Mouse (Mus musculus): Measurements from ENCODE around the gene Hivep3. TPM values are rescaled to one million over a fixed set of nuclear protein-coding genes. Genes with fewer than 3 reads are reported as not detected.

Gene Hivep3
- polyA plus RNA-seq, 1 experiment from 2014 or later: 16.0 TPM

- H3K4me3 ChIP-seq (ENCODE audit: low read length): no peak overlapping the region
- ATAC-seq: no peak
- WGBS: 88% methylated on average over 3 of the region's 4 CpGs
Measured at GRCm38 (mm10) chr4:119934901-119935300, 201.3 kb downstream of the Hivep3 start.

DNA sequence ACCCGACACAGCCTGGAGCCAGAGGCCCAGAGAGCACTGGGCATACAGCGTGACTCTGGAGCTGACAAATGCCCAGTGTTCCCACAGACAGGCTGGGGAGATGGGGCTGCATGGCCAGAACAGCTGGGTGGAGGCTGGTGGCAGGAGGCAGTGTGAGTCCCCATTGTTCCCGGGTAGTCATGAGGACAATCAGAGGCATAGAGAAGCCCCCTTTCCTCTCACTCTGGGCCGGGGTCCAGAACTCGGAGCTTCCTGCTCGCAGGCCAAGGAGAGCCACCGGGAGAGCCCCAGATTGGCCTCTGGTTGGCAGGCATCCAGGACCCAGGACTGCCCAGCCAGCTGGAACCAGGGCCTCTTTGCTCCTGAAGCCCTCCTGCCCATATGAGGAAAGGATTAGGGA, 204.3 kb downstream of the Hivep3 start:
- peak; percentile 94 for ATAC-seq
- peak overlapping the region; percentile 52 for H3K27ac ChIP-seq (ENCODE audit: low read depth, low read length)

More at GRCm38 (mm10) chr4:119934901-119935300, 201.3 kb downstream of the Hivep3 start:
- H3K4me1 ChIP-seq (ENCODE audit: control insufficient read depth, insufficient read depth, low read depth, low read length): peaks cover 32% of the 10 kb centered on the region
- H3K36me3 ChIP-seq (ENCODE audit: control insufficient read depth, insufficient read depth, low read length): no peaks in the 10 kb centered on the region
- no peak overlapping the region for H3K9ac ChIP-seq (ENCODE audit: low read depth, low read length)
- H3K27ac ChIP-seq (ENCODE audit: low read depth, low read length): no peak overlapping the region
- H3K27me3 ChIP-seq (replicated peaks; ENCODE audit: control insufficient read depth, insufficient read depth, low read length): no peaks in the 10 kb centered on the region
- H3K9me3 ChIP-seq (ENCODE audit: control insufficient read depth, low read length): no peaks in the 10 kb centered on the region
- no peak overlapping the region for H3K4me2 ChIP-seq (ENCODE audit: low read length)

DNA sequence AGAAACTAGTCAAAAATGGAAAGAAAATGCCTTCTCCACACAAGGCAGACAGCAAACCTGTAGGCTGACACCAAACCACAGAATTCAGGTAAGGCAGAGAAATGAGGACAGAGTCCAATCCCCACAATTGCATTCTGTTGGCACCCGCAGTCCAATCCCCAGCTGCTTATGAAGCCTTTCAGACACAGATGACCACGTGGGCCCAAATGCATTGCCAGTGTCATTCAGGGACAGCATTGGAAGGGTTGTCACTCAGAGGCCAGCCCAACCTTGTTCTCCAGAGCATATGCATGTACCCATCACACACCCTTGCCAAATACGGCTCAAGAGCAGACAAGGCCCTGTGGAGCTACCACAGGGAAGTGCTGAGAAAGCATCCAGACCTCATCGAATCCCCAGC, 204.9 kb downstream of the Hivep3 start:
- ATAC-seq: no peak
- no peak overlapping the region for H3K4me2 ChIP-seq (ENCODE audit: low read length)
- H3K9me3 ChIP-seq (ENCODE audit: control insufficient read depth, low read length): no peaks in the 10 kb centered on the region
- no peaks in the 10 kb centered on the region for H3K36me3 ChIP-seq (ENCODE audit: control insufficient read depth, insufficient read depth, low read length)
- H3K4me3 ChIP-seq (ENCODE audit: low read length): no peak overlapping the region
- H3K9ac ChIP-seq (ENCODE audit: low read depth, low read length): no peak overlapping the region
- 54% methylated on average over 4 of the region's 4 CpGs for WGBS
- H3K27me3 ChIP-seq (replicated peaks; ENCODE audit: control insufficient read depth, insufficient read depth, low read length): no peaks in the 10 kb centered on the region
- peak overlapping the region; percentile 52 for H3K27ac ChIP-seq (ENCODE audit: low read depth, low read length)
- peaks cover 13% of the 10 kb centered on the region for H3K4me1 ChIP-seq (ENCODE audit: control insufficient read depth, insufficient read depth, low read depth, low read length)

More for the DNA sequence above, 204.3 kb downstream of the Hivep3 start:
- Histone ChIP-seq H3K4me1 (ENCODE audit: control insufficient read depth, insufficient read depth, low read depth, low read length) (peaks cover 17% of the 10 kb centered on the region), H3K9me3 (ENCODE audit: control insufficient read depth, low read length) (no peaks in the 10 kb centered on the region), H3K4me2 (ENCODE audit: low read length) (no peak overlapping the region), H3K36me3 (ENCODE audit: control insufficient read depth, insufficient read depth, low read length) (no peaks in the 10 kb centered on the region), H3K9ac (ENCODE audit: low read depth, low read length) (no peak overlapping the region), H3K27me3 (replicated peaks; ENCODE audit: control insufficient read depth, insufficient read depth, low read length) (no peaks in the 10 kb centered on the region), H3K4me3 (ENCODE audit: low read length) (no peak overlapping the region)
- WGBS: 25% methylated on average over 5 of the region's 7 CpGs

DNA sequence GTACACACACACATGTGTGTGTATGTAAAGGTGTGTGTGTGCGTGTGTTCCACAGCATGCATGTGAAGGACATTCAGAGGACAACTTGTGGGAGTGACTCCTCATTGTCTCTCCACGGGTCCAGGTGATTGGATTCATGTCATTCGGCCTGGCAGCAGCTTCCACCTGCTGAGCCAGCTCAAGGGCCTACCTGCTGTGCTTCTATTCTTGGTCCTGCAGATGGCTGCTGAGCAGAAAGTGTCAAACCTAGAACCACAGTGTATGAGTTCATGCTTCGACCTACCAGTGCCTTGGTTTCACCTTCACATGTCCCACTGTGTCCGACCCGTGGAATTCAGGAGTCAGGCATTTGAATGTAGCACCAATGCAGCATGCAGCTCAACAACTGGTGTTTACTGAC, 206.2 kb downstream of the Hivep3 start:
- no peaks in the 10 kb centered on the region for H3K27me3 ChIP-seq (replicated peaks; ENCODE audit: control insufficient read depth, insufficient read depth, low read length)
- ATAC-seq: no peak
- peaks cover 13% of the 10 kb centered on the region for H3K4me1 ChIP-seq (ENCODE audit: control insufficient read depth, insufficient read depth, low read depth, low read length)
- no peak overlapping the region for H3K9ac ChIP-seq (ENCODE audit: low read depth, low read length)
- no peak overlapping the region for H3K4me2 ChIP-seq (ENCODE audit: low read length)
- no peaks in the 10 kb centered on the region for H3K36me3 ChIP-seq (ENCODE audit: control insufficient read depth, insufficient read depth, low read length)
- no peak overlapping the region for H3K4me3 ChIP-seq (ENCODE audit: low read length)
- H3K27ac ChIP-seq (ENCODE audit: low read depth, low read length): no peak overlapping the region
- WGBS: 77% methylated on average over 6 of the region's 6 CpGs
- H3K9me3 ChIP-seq (ENCODE audit: control insufficient read depth, low read length): peaks cover 3% of the 10 kb centered on the region; the same call in 1 of the 2 replicates

- no peak overlapping the region for H3K4me2 ChIP-seq (ENCODE audit: low read length)
- no peak overlapping the region for H3K9ac ChIP-seq (ENCODE audit: low read depth, low read length)
- no peak for ATAC-seq
- H3K9me3 ChIP-seq (ENCODE audit: control insufficient read depth, low read length): peaks cover 10% of the 10 kb centered on the region
- H3K27ac ChIP-seq (ENCODE audit: low read depth, low read length): no peak overlapping the region
- WGBS: 47% methylated on average over 3 of the region's 3 CpGs
- no peaks in the 10 kb centered on the region for H3K36me3 ChIP-seq (ENCODE audit: control insufficient read depth, insufficient read depth, low read length)
- H3K27me3 ChIP-seq (replicated peaks; ENCODE audit: control insufficient read depth, insufficient read depth, low read length): no peaks in the 10 kb centered on the region
- peaks cover 6% of the 10 kb centered on the region; the same call in 1 of the 2 replicates for H3K4me1 ChIP-seq (ENCODE audit: control insufficient read depth, insufficient read depth, low read depth, low read length)
- H3K4me3 ChIP-seq (ENCODE audit: low read length): no peak overlapping the region
Measured at GRCm38 (mm10) chr4:119946224-119946887, 212.8 kb downstream of the Hivep3 start.

DNA sequence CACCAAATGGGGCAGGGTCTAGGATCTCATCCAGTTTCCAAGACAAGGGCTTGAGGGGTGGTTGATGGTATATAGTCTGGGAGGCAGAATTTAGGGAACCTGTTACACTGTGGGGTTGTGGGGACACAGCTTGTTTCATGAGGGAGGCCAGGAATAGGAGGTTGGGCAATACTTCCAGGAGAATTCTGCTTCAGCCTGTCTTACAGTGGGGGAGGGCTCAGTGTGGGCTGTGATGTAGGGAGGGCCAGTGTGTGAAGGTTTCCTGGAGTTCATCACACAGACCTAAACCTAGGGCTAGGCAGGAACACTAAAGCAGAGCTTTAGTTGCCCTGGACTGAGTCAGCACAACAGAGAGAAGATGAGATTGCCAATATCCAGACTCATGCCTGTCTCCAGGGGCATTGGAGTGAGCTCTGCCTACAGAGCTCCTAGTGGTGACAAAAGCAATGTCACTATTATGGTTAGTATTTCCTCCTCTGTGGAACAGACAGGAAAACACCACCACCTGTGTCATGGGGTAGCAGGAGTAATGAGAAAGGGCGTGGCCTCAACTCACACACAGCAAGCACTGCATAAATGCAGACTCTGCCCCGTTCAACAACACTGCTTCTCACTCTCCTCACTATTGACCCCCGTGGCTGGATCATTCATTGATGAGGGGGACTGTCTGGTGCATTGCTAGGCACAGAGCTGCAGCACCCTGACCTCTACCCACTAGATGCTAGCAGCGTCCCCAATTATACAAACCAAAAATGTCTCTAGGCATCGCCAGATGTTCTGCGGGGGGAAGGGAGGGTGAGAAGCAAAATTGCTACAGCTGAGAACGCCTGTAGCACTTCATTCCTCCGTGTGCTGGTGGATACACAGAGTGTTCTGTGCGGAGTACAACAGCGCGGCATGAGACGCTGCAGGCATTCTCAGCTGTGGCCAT, 213.9 kb downstream of the Hivep3 start:
- Histone ChIP-seq H3K9me3 (ENCODE audit: control insufficient read depth, low read length) (peaks cover 10% of the 10 kb centered on the region), H3K4me3 (ENCODE audit: low read length) (no peak overlapping the region), H3K36me3 (ENCODE audit: control insufficient read depth, insufficient read depth, low read length) (no peaks in the 10 kb centered on the region), H3K4me1 (ENCODE audit: control insufficient read depth, insufficient read depth, low read depth, low read length) (peaks cover 6% of the 10 kb centered on the region; the same call in 1 of the 2 replicates), H3K27ac (ENCODE audit: low read depth, low read length) (no peak overlapping the region), H3K4me2 (ENCODE audit: low read length) (no peak overlapping the region), H3K9ac (ENCODE audit: low read depth, low read length) (no peak overlapping the region), H3K27me3 (replicated peaks; ENCODE audit: control insufficient read depth, insufficient read depth, low read length) (no peaks in the 10 kb centered on the region)
- WGBS: 70% methylated on average over 12 of the region's 12 CpGs
- ATAC-seq: peak; percentile 32; the same call in 1 of the 2 replicates

DNA sequence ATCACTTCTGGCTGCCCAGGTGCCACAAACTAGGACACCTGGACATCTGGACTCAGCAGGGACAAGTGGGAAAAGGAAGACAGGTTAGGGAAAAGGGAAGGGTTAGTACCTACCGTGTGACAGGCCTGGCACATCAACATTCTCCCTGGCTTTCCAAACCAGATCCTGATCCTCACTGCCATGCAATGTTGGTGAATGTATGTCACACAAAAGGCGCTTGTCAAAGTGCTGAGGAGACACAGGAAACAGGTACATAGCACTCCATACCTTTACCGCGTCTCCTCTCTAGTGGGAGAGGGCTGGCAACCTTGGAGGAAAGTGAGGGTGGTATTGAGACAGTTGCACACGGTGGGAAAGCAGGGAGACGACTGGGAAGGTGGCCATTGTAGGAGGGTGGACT, 214.8 kb downstream of the Hivep3 start:
- Histone ChIP-seq H3K4me3 (ENCODE audit: low read length) (no peak overlapping the region), H3K4me2 (ENCODE audit: low read length) (no peak overlapping the region), H3K9me3 (ENCODE audit: control insufficient read depth, low read length) (peaks cover 10% of the 10 kb centered on the region), H3K27me3 (replicated peaks; ENCODE audit: control insufficient read depth, insufficient read depth, low read length) (no peaks in the 10 kb centered on the region), H3K27ac (ENCODE audit: low read depth, low read length) (no peak overlapping the region), H3K36me3 (ENCODE audit: control insufficient read depth, insufficient read depth, low read length) (no peaks in the 10 kb centered on the region), H3K9ac (ENCODE audit: low read depth, low read length) (no peak overlapping the region), H3K4me1 (ENCODE audit: control insufficient read depth, insufficient read depth, low read depth, low read length) (peaks cover 6% of the 10 kb centered on the region; the same call in 1 of the 2 replicates)
- 79% methylated on average over 6 of the region's 6 CpGs for WGBS
- ATAC-seq: no peak

- Histone ChIP-seq H3K4me3 (ENCODE audit: low read length) (no peak overlapping the region), H3K36me3 (ENCODE audit: control insufficient read depth, insufficient read depth, low read length) (no peaks in the 10 kb centered on the region), H3K4me2 (ENCODE audit: low read length) (no peak overlapping the region), H3K4me1 (ENCODE audit: control insufficient read depth, insufficient read depth, low read depth, low read length) (peaks cover 6% of the 10 kb centered on the region; the same call in 1 of the 2 replicates), H3K9me3 (ENCODE audit: control insufficient read depth, low read length) (peaks cover 10% of the 10 kb centered on the region), H3K27me3 (replicated peaks; ENCODE audit: control insufficient read depth, insufficient read depth, low read length) (no peaks in the 10 kb centered on the region), H3K9ac (ENCODE audit: low read depth, low read length) (no peak overlapping the region), H3K27ac (ENCODE audit: low read depth, low read length) (no peak overlapping the region)
- 73% methylated on average over 12 of the region's 12 CpGs for WGBS
- ATAC-seq: no peak
Measured at GRCm38 (mm10) chr4:119948922-119949614, 215.5 kb downstream of the Hivep3 start.
